Mouse (Mus musculus): ENCODE measurements around the gene Gm10300. TPM values are rescaled to one million over a fixed set of nuclear protein-coding genes. Genes with fewer than 3 reads are reported as not detected.

Gene Gm10300
- polyA plus RNA-seq, 1 experiment from 2014 or later, result 0.08 TPM

DNA sequence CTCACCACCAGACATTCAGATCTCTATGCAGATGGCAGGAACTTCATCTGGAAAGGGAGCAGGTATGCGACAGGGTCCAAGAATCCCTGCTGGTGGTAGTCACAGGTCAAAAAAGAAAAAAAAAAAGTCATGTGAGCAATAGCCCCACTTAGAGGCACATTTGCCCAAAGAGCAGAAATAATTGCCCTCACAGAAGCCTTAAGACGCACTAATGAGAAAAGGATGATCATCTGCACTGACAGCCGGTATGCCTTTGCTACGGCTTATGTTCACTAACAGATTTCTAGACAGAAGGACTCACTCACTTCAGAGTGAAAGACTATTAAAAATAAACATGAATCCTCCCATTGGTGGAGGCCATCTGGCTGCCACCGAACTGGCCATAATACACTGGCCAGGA, 25.1 kb downstream of the Gm10300 start:
- H3K9ac ChIP-seq, result no peak overlapping the region
- WGBS, result 77% methylated on average over 5 of the region's 5 CpGs
- H3K27ac ChIP-seq, result no peak overlapping the region
- no peaks in the 10 kb centered on the region for H3K36me3 ChIP-seq (replicated peaks)
- H3K9me3 ChIP-seq, result no peaks in the 10 kb centered on the region
- no peak overlapping the region for H3K4me3 ChIP-seq (replicated peaks)
- no peak overlapping the region for H3K4me2 ChIP-seq
- no peaks in the 10 kb centered on the region for H3K4me1 ChIP-seq
- 0 out of 2 replicates have a peak, but pooled peaks cover 4% of the 10 kb centered on the region for H3K27me3 ChIP-seq
- ATAC-seq (ENCODE audit: low FRiP score), result no peak

DNA sequence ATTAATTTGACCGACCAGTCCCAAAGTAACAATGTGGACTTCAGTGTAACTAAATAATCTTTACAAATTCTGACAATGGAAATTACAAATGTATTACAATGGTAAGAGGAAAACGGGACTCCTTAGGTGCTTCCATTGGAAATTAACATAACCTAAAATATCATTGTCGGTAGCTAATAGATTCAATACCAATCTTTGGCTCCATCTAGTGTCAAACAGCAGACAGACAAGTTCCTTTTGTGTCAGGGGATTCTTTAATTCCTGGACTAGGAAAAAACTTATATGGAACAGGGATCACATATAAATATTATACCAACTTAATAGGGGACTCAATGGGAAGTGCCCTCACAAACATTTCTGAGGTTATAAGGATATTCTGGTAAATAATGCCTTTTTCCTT, 26.7 kb downstream of the Gm10300 start:
- H3K27me3 ChIP-seq, result 0 out of 2 replicates have a peak, but pooled peaks cover 4% of the 10 kb centered on the region
- H3K4me2 ChIP-seq, result no peak overlapping the region
- H3K36me3 ChIP-seq (replicated peaks), result no peaks in the 10 kb centered on the region
- H3K4me1 ChIP-seq, result no peaks in the 10 kb centered on the region
- no peak overlapping the region for H3K27ac ChIP-seq
- H3K9ac ChIP-seq, result no peak overlapping the region
- no peak for ATAC-seq (ENCODE audit: low FRiP score)
- no peaks in the 10 kb centered on the region for H3K9me3 ChIP-seq
- H3K4me3 ChIP-seq (replicated peaks), result no peak overlapping the region
- 42% methylated on average over 3 of the region's 3 CpGs for WGBS

DNA sequence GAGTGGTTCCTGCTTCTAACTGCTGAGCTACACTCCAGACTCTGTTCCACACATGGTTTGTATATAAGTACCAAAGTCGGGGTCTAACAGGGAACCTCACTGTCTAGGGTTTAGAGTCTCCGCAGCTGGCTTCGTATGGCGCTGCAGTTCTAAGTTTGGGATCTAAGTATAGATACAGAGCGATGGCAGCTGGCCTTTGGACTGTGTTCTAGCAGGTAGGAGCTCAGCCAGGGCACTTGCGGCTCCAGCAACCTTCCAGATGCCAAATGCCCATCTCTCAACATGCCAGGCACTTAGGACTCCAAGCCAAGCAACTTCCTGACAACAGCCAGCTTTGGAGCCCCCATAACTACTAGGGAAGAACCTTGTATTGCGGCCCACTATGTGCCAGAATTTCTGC, 33.7 kb downstream of the Gm10300 start:
- H3K36me3 ChIP-seq (replicated peaks), result no peaks in the 10 kb centered on the region
- no peak overlapping the region for H3K9ac ChIP-seq
- peaks cover 18% of the 10 kb centered on the region for H3K4me1 ChIP-seq
- no peaks in the 10 kb centered on the region for H3K9me3 ChIP-seq
- ATAC-seq (ENCODE audit: low FRiP score), result no peak
- WGBS, result 95% methylated on average over 7 of the region's 7 CpGs
- no peak overlapping the region for H3K4me2 ChIP-seq
- peaks cover 12% of the 10 kb centered on the region for H3K27me3 ChIP-seq
- H3K27ac ChIP-seq, result no peak overlapping the region
- no peak overlapping the region for H3K4me3 ChIP-seq (replicated peaks)

- 22% methylated on average over 4 of the region's 4 CpGs for WGBS
- no peak overlapping the region for H3K27ac ChIP-seq
- peaks cover 31% of the 10 kb centered on the region for H3K27me3 ChIP-seq
Observed at GRCm38 (mm10) chr4:132111227-132111626, 36.7 kb downstream of the Gm10300 start.

GRCm38 (mm10) chr4:132113411-132114095, 39.1 kb downstream of the Gm10300 start:
- H3K4me2 ChIP-seq, result peak overlapping the region; percentile 47
- no peaks in the 10 kb centered on the region for H3K9me3 ChIP-seq
- H3K4me1 ChIP-seq, result peaks cover 24% of the 10 kb centered on the region
- H3K27me3 ChIP-seq, result peaks cover 40% of the 10 kb centered on the region
- no peak for ATAC-seq (ENCODE audit: low FRiP score)
- 41% methylated on average over 53 of the region's 53 CpGs for WGBS
- peak overlapping the region; percentile 18; the same call in 1 of the 2 replicates for H3K9ac ChIP-seq
- H3K36me3 ChIP-seq (replicated peaks), result no peaks in the 10 kb centered on the region
- no peak overlapping the region for H3K27ac ChIP-seq
- peak overlapping the region; percentile 31 for H3K4me3 ChIP-seq (replicated peaks)

More at GRCm38 (mm10) chr4:132111227-132111626, 36.7 kb downstream of the Gm10300 start:
- ATAC-seq (ENCODE audit: low FRiP score), result no peak
- no peak overlapping the region for H3K4me2 ChIP-seq
- no peaks in the 10 kb centered on the region for H3K9me3 ChIP-seq
- no peaks in the 10 kb centered on the region for H3K36me3 ChIP-seq (replicated peaks)
- H3K4me3 ChIP-seq (replicated peaks), result no peak overlapping the region
- H3K9ac ChIP-seq, result no peak overlapping the region
- H3K4me1 ChIP-seq, result peaks cover 24% of the 10 kb centered on the region

DNA sequence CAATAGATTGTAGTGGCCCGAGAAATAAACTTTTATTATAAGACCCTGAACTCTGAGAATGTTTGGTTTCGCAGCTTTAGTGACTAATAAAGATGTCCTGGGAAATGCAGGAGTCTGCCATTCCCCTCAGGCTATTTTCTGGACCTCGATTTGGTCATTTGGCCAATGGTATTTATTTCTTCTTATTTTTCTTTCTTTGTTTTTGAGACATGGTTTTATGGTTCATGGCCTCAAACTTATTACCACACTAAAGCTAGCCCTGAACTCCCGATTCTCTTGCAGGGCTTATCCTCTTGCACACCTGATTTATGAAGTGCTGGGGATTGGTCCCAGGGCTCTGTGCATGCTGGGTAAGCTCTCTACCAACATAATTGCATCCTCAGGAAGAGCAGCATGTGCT, 41.8 kb downstream of the Gm10300 start:
- peaks cover 15% of the 10 kb centered on the region for H3K4me1 ChIP-seq
- WGBS, result 85% methylated on average over 4 of the region's 4 CpGs
- ATAC-seq (ENCODE audit: low FRiP score), result no peak

GRCm38 (mm10) chr4:132119566-132119965, 45.1 kb downstream of the Gm10300 start:
- ATAC-seq (ENCODE audit: low FRiP score), result no peak
- Histone ChIP-seq H3K9ac (no peak overlapping the region), H3K4me1 (no peaks in the 10 kb centered on the region), H3K36me3 (replicated peaks) (no peaks in the 10 kb centered on the region), H3K4me3 (replicated peaks) (no peak overlapping the region), H3K9me3 (no peaks in the 10 kb centered on the region), H3K27me3 (peaks cover 22% of the 10 kb centered on the region), H3K4me2 (no peak overlapping the region), H3K27ac (no peak overlapping the region)
- 68% methylated on average over 9 of the region's 9 CpGs for WGBS

More for the DNA sequence above, 41.8 kb downstream of the Gm10300 start:
- Histone ChIP-seq H3K4me3 (replicated peaks) (no peak overlapping the region), H3K27ac (no peak overlapping the region), H3K9me3 (no peaks in the 10 kb centered on the region), H3K36me3 (replicated peaks) (no peaks in the 10 kb centered on the region), H3K27me3 (peaks cover 39% of the 10 kb centered on the region), H3K9ac (no peak overlapping the region), H3K4me2 (no peak overlapping the region)

GRCm38 (mm10) chr4:132121674-132122073, 47.2 kb downstream of the Gm10300 start:
- Histone ChIP-seq H3K9me3 (no peaks in the 10 kb centered on the region), H3K27me3 (peaks cover 16% of the 10 kb centered on the region; the same call in 1 of the 2 replicates), H3K36me3 (replicated peaks) (no peaks in the 10 kb centered on the region), H3K4me1 (no peaks in the 10 kb centered on the region), H3K27ac (no peak overlapping the region), H3K4me2 (no peak overlapping the region), H3K4me3 (replicated peaks) (no peak overlapping the region), H3K9ac (no peak overlapping the region)
- ATAC-seq (ENCODE audit: low FRiP score), result no peak
- 82% methylated on average over 5 of the region's 5 CpGs for whole genome bisulfite sequencing

DNA sequence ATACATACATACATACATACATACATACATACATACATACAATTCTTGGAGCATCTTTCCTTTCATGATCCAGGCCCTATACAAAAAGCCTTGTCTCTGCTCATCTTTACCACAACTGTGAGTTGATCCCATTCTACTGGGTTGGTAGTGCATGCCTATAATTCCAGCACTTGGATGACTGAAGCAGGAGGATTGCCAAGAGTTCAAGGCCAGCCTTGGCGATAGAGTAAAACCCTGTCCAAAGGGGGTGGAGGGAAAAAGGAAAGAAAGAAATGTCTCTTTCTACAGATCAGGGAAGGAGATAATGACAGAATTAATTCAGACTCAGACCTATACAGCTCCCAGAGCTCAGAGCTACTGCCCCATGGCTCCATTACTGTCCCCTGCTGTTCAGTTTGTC, 48.7 kb downstream of the Gm10300 start:
- Histone ChIP-seq H3K4me2 (no peak overlapping the region), H3K9ac (no peak overlapping the region), H3K36me3 (replicated peaks) (no peaks in the 10 kb centered on the region), H3K9me3 (no peaks in the 10 kb centered on the region), H3K27me3 (peaks cover 9% of the 10 kb centered on the region; the same call in 1 of the 2 replicates), H3K4me1 (no peaks in the 10 kb centered on the region), H3K27ac (no peak overlapping the region), H3K4me3 (replicated peaks) (no peak overlapping the region)
- ATAC-seq (ENCODE audit: low FRiP score), result no peak
- 93% methylated on average over 1 of the region's 1 CpGs for WGBS

Other genes with a start within 250 kb of the Gm10300 start
- gene Ptpru, start 236.4 kb upstream of the Gm10300 start, polyA plus RNA-seq (2016; fragmentation: Nextera tagmentation; extraction: Ambion mirVana), result 47.1 and 57.7 TPM in 2 replicates
- 40.4 and 41.7 TPM in 2 replicates for gene Mecr, start 231.2 kb upstream of the Gm10300 start, polyA plus RNA-seq (2016; fragmentation: Nextera tagmentation; extraction: Ambion mirVana)
- 193 and 199 TPM in 2 replicates for gene Srsf4, start 201.1 kb upstream of the Gm10300 start, polyA plus RNA-seq (2016; fragmentation: Nextera tagmentation; extraction: Ambion mirVana)
- 0.24 and 0.50 TPM in 2 replicates for gene Tmem200b, start 152.9 kb upstream of the Gm10300 start, polyA plus RNA-seq (2016; fragmentation: Nextera tagmentation; extraction: Ambion mirVana)
- 136 and 158 TPM in 2 replicates for gene Epb41, start 624 bp downstream of the Gm10300 start, polyA plus RNA-seq (2016; fragmentation: Nextera tagmentation; extraction: Ambion mirVana)
- 0.06 and 0.15 TPM in 2 replicates for gene Oprd1, start 69.8 kb downstream of the Gm10300 start, polyA plus RNA-seq (2016; fragmentation: Nextera tagmentation; extraction: Ambion mirVana)
- gene Ythdf2, start 137.6 kb downstream of the Gm10300 start, polyA plus RNA-seq (2016; fragmentation: Nextera tagmentation; extraction: Ambion mirVana), result 152 and 166 TPM in 2 replicates
- gene Gmeb1, start 186.9 kb downstream of the Gm10300 start, polyA plus RNA-seq (2016; fragmentation: Nextera tagmentation; extraction: Ambion mirVana), result 46.3 and 47.8 TPM in 2 replicates
- 61.0 and 61.2 TPM in 2 replicates for gene Taf12, start 199.7 kb downstream of the Gm10300 start, polyA plus RNA-seq (2016; fragmentation: Nextera tagmentation; extraction: Ambion mirVana)
- 0.78 and 0.82 TPM in 2 replicates for gene Rab42, start 228.7 kb downstream of the Gm10300 start, polyA plus RNA-seq (2016; fragmentation: Nextera tagmentation; extraction: Ambion mirVana)

All from forebrain, embryonic 12.5 days (tissue).